Mouse (Mus musculus): Measurements from ENCODE around the gene Ssc5d. TPM values are rescaled to one million over a fixed set of nuclear protein-coding genes. Genes with fewer than 3 reads are reported as not detected.

Ssc5d gene
- polyA plus RNA-seq, 1 experiment from 2014 or later = 5.5 TPM

DNA sequence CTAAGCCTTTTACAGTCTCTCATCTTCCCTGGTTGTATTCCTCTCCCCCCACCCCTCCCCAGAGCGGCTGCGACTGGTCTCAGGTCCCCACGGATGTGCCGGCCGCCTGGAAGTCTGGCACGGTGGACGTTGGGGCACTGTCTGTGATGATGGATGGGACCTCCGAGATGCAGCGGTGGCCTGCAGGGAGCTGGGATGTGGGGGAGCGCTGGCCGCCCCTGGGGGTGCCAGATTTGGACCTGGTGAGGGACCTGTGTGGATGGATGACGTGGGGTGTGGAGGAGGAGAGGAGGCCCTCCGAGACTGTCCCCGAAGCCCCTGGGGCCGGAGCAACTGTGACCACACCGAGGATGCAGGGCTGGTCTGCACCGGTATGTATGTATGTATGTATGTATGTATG, 2.7 kb downstream of the Ssc5d start:
- no peaks in the 10 kb centered on the region for H3K36me3 ChIP-seq
- H3K9me3 ChIP-seq (replicated peaks) = no peaks in the 10 kb centered on the region
- H3K4me2 ChIP-seq (replicated peaks) = no peak overlapping the region
- H3K4me3 ChIP-seq (replicated peaks) = no peak overlapping the region
- no peak overlapping the region for H3K9ac ChIP-seq
- WGBS = 79% methylated on average over 17 of the region's 17 CpGs
- H3K27ac ChIP-seq (replicated peaks) = no peak overlapping the region
- no peak for ATAC-seq (ENCODE audit: insufficient number of reproducible peaks, low FRiP score, low TSS enrichment, low read depth)
- no peaks in the 10 kb centered on the region for H3K27me3 ChIP-seq
- H3K4me1 ChIP-seq = peaks cover 41% of the 10 kb centered on the region

DNA sequence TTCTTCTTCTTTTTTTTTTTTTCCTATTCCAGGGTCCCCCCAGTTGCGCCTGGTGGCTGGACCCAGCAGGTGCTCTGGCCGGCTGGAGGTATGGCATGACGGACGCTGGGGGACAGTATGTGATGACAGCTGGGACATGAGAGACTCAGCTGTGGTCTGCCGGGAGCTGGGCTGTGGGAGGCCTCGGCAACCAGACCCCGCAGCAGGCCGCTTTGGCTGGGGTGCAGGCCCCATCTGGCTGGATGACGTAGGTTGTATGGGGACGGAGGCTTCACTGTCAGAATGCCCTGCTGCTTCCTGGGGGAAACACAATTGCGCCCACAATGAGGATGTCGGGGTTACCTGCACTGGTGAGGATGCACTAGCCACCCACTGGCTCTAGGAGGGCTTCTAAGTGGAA, 7.5 kb downstream of the Ssc5d start:
- no peak overlapping the region for H3K4me2 ChIP-seq (replicated peaks)
- no peaks in the 10 kb centered on the region for H3K27me3 ChIP-seq
- H3K9me3 ChIP-seq (replicated peaks) = no peaks in the 10 kb centered on the region
- WGBS = 70% methylated on average over 12 of the region's 12 CpGs
- no peak overlapping the region for H3K4me3 ChIP-seq (replicated peaks)
- no peak for ATAC-seq (ENCODE audit: insufficient number of reproducible peaks, low FRiP score, low TSS enrichment, low read depth)
- no peak overlapping the region for H3K9ac ChIP-seq
- 0 out of 2 replicates have a peak, but pooled peaks cover 10% of the 10 kb centered on the region for H3K4me1 ChIP-seq
- no peaks in the 10 kb centered on the region for H3K36me3 ChIP-seq
- H3K27ac ChIP-seq (replicated peaks) = 0 out of 2 replicates have a peak overlapping the region, but pooled peaks have one; percentile 11

DNA sequence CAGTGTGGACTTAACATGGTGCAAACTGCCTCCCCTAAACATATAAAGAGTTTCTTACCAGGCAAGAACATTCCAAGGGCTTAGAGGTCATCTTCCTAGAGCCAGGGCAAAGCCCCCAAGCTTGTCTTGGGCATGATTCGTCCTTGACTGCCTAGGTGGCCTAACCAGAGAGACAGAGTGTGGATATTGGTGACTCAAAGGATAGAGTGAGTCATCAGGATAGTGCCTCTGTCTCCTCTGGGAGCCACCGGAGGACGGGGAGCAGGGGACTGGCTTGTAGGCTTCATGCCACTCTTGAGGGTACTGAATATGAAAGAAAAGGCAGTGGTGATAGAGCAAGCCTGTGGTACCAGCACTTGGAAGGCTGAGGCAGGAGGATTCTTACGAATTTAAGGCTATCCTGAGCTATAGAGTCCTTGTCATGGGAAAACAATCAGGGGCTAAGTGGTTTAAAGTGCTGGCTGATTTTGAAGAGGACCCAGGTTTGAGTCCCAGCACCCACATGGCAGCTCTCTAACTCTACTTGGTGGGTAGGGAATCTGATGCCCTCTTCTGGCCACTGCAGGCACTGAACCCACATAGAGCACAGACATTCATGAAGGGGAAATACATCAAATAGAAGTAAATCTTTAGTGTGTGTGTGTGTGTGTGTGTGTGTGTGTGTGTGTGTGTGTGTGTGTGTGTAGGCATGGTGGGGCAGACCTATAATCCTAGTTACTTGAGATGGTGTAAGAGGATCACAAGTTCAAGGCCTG, 8.8 kb downstream of the Ssc5d start:
- Histone ChIP-seq H3K4me1 (0 out of 2 replicates have a peak, but pooled peaks cover 10% of the 10 kb centered on the region), H3K4me2 (replicated peaks) (no peak overlapping the region), H3K27me3 (no peaks in the 10 kb centered on the region), H3K27ac (replicated peaks) (no peak overlapping the region), H3K9me3 (replicated peaks) (no peaks in the 10 kb centered on the region), H3K9ac (no peak overlapping the region), H3K4me3 (replicated peaks) (no peak overlapping the region), H3K36me3 (no peaks in the 10 kb centered on the region)
- ATAC-seq (ENCODE audit: insufficient number of reproducible peaks, low FRiP score, low TSS enrichment, low read depth) = no peak
- 80% methylated on average over 4 of the region's 4 CpGs for WGBS

DNA sequence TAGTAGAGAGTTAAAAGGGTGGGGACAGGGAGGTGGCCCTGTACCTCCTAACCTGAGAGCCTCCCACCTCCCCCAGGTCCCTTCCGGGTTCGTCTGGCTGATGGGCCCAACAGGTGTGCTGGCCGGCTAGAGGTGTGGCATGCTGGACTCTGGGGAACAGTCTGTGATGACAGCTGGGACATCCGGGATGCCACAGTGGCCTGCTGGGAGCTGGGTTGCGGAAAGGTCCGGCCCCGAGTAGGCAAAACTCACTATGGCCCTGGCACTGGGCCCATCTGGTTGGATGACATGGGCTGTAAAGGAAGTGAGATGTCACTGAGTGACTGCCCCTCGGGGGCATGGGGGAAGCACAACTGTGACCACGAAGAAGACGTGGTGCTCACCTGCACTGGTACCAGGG, 11.2 kb downstream of the Ssc5d start:
- Histone ChIP-seq H3K4me2 (replicated peaks) (no peak overlapping the region), H3K27me3 (no peaks in the 10 kb centered on the region), H3K27ac (replicated peaks) (no peak overlapping the region), H3K9me3 (replicated peaks) (no peaks in the 10 kb centered on the region), H3K4me1 (0 out of 2 replicates have a peak, but pooled peaks cover 10% of the 10 kb centered on the region), H3K36me3 (no peaks in the 10 kb centered on the region), H3K9ac (no peak overlapping the region), H3K4me3 (replicated peaks) (no peak overlapping the region)
- WGBS = 65% methylated on average over 10 of the region's 10 CpGs
- ATAC-seq (ENCODE audit: insufficient number of reproducible peaks, low FRiP score, low TSS enrichment, low read depth) = no peak

DNA sequence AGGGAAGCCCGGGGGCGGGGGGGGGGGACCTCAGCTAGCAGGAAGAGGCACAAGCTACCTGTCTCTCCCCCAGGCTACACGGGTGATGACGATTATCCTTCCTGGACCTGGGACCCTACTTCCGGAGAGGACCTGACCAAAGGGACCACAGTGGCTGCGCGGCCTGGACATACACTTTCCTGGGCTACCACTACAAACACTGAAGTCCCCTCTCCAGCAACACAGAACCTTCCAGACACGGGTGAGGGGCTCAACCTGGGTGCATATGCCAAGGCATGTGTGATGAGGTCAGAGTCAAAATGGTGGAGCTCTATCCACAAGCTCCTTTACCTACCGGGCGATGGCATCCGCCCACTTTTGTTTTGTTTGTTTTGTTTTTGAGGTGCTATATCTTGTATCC, 11.8 kb downstream of the Ssc5d start:
- no peak for ATAC-seq (ENCODE audit: insufficient number of reproducible peaks, low FRiP score, low TSS enrichment, low read depth)
- H3K27me3 ChIP-seq = no peaks in the 10 kb centered on the region
- H3K4me3 ChIP-seq (replicated peaks) = no peak overlapping the region
- H3K9ac ChIP-seq = no peak overlapping the region
- H3K9me3 ChIP-seq (replicated peaks) = no peaks in the 10 kb centered on the region
- H3K36me3 ChIP-seq = no peaks in the 10 kb centered on the region
- no peak overlapping the region for H3K4me2 ChIP-seq (replicated peaks)
- H3K27ac ChIP-seq (replicated peaks) = no peak overlapping the region
- 67% methylated on average over 11 of the region's 11 CpGs for WGBS
- 0 out of 2 replicates have a peak, but pooled peaks cover 10% of the 10 kb centered on the region for H3K4me1 ChIP-seq

DNA sequence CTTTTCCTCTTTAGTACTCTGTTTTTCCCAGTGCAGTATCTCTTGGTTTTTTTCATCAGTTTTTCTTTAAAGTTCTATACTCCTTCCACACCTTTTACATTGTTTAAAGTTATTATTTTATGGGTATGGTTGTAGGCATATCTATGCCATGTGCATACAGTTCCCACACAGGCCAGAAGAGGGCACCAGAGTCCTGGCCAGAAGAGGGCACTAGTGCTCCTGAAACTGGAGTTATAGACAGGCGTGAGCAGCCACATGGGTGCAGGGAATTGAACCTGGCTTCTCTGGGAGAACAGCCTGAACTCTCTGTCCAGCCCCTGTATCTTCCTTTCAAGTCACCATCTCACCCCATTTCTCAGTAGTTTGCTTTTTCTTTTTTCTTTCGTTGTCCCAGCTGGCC, 12.9 kb downstream of the Ssc5d start:
- H3K4me3 ChIP-seq (replicated peaks) = no peak overlapping the region
- no peak for ATAC-seq (ENCODE audit: insufficient number of reproducible peaks, low FRiP score, low TSS enrichment, low read depth)
- no peaks in the 10 kb centered on the region for H3K36me3 ChIP-seq
- no peak overlapping the region for H3K9ac ChIP-seq
- no peak overlapping the region for H3K4me2 ChIP-seq (replicated peaks)
- no peaks in the 10 kb centered on the region for H3K27me3 ChIP-seq
- H3K4me1 ChIP-seq = 0 out of 2 replicates have a peak, but pooled peaks cover 2% of the 10 kb centered on the region
- WGBS = 37% methylated on average over 2 of the region's 2 CpGs
- H3K9me3 ChIP-seq (replicated peaks) = no peaks in the 10 kb centered on the region
- no peak overlapping the region for H3K27ac ChIP-seq (replicated peaks)

DNA sequence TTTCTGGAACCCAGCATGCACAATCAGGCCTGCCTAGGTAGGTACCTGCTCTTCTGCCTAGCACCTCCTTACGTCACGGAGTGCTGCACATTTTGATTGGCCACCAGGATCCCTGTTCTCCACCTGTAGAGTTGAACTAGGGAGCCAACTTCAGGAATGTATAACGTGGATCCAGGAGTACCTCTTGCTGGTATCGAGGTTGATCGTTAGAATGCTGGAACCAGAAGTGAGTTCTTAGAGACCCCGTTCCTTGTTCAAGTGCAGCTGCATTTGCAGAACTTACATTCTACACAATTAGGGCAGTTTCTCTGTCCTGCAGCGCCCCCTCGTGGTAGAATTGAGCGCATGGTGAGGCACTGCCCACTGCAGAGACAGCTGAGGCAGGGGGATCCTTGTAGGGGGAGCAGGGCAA, 14.5 kb downstream of the Ssc5d start:
- Histone ChIP-seq H3K27me3 (no peaks in the 10 kb centered on the region), H3K4me1 (0 out of 2 replicates have a peak, but pooled peaks cover 5% of the 10 kb centered on the region), H3K4me2 (replicated peaks) (no peak overlapping the region), H3K9ac (no peak overlapping the region), H3K4me3 (replicated peaks) (no peak overlapping the region), H3K36me3 (no peaks in the 10 kb centered on the region), H3K9me3 (replicated peaks) (no peaks in the 10 kb centered on the region), H3K27ac (replicated peaks) (no peak overlapping the region)
- no peak for ATAC-seq (ENCODE audit: insufficient number of reproducible peaks, low FRiP score, low TSS enrichment, low read depth)
- WGBS = 13% methylated on average over 9 of the region's 9 CpGs

DNA sequence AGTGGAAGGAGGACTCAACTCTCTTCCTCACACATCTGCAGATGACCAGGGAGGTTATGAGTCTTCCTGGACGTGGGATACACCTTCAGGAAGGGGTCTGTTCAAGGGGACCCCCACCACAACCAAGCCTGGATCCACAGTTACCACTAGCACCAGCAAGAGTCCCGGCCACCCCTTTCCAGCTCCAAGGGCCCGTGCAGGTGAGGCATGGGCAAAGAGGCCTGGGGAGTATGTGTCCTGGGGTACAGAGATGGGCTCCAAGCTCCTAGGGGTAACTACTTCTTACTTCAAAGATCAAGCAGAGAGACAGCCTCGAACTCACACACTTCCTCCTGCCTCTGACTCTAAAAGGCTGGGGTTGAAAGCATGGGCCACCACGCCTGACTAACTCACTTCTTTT, 17.1 kb downstream of the Ssc5d start:
- no peak overlapping the region for H3K27ac ChIP-seq (replicated peaks)
- no peak for ATAC-seq (ENCODE audit: insufficient number of reproducible peaks, low FRiP score, low TSS enrichment, low read depth)
- H3K27me3 ChIP-seq = no peaks in the 10 kb centered on the region
- 47% methylated on average over 5 of the region's 5 CpGs for WGBS
- H3K9me3 ChIP-seq (replicated peaks) = no peaks in the 10 kb centered on the region
- no peak overlapping the region for H3K4me3 ChIP-seq (replicated peaks)
- no peak overlapping the region for H3K4me2 ChIP-seq (replicated peaks)
- no peaks in the 10 kb centered on the region for H3K36me3 ChIP-seq
- H3K9ac ChIP-seq = no peak overlapping the region
- H3K4me1 ChIP-seq = 0 out of 2 replicates have a peak, but pooled peaks cover 5% of the 10 kb centered on the region

DNA sequence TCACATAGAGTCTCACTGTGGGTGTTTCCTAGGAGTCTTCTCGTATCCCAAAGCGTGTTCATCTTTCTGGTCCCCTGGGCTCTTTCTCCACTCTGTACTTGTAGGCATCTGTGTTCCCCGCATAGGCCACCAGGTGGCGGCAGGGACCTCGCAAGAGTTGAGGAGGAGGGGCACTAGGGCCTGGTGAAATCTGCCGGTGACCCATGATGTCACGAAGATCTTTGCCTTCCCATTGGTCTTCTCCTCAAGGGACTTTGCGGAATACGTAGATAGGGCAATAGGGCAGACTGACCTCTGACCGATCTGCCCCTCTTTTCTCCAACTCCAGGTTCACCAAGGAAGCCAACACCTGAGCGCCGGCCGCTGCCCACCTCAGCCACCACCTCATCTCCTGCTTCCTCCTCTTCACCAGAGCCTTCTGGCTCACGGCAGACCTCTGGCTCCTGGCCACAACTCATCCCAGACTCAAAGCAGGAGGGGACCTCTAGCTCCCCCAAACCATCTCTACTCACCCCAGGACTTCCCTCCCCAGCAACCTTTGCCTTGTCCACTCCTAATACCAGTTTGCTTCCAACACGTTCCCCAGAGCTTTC, 17.7 kb downstream of the Ssc5d start:
- H3K9me3 ChIP-seq (replicated peaks) = no peaks in the 10 kb centered on the region
- 0 out of 2 replicates have a peak, but pooled peaks cover 5% of the 10 kb centered on the region for H3K4me1 ChIP-seq
- ATAC-seq (ENCODE audit: insufficient number of reproducible peaks, low FRiP score, low TSS enrichment, low read depth) = peak; percentile 80
- no peak overlapping the region; the same call in 1 of the 2 replicates for H3K9ac ChIP-seq
- no peaks in the 10 kb centered on the region for H3K36me3 ChIP-seq
- no peak overlapping the region for H3K27ac ChIP-seq (replicated peaks)
- peak overlapping the region; percentile 33 for H3K4me3 ChIP-seq (replicated peaks)
- 18% methylated on average over 15 of the region's 15 CpGs for WGBS
- peak overlapping the region; percentile 58 for H3K4me2 ChIP-seq (replicated peaks)
- H3K27me3 ChIP-seq = no peaks in the 10 kb centered on the region

DNA sequence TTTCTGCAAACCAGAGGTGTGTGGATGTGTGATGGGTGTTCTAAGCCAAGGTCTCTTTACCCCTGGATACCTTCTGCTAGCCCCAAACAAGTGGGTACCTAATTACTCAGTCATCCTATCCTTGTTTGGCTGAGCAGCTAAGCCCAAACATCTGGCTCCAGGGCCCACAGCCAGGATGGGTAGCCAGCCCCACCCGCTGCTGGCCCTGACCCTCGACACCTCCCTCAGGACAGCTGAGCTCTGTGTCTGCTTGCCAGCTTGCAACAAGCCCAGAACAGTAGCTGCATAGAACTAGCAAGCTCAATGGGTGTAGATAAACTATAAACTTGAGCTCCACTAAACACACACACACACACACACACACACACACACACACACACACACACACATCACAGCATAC, 22.3 kb downstream of the Ssc5d start:
- H3K9ac ChIP-seq = no peak overlapping the region
- H3K27ac ChIP-seq (replicated peaks) = no peak overlapping the region
- H3K9me3 ChIP-seq (replicated peaks) = no peaks in the 10 kb centered on the region
- no peaks in the 10 kb centered on the region for H3K36me3 ChIP-seq
- ATAC-seq (ENCODE audit: insufficient number of reproducible peaks, low FRiP score, low TSS enrichment, low read depth) = no peak
- no peak overlapping the region for H3K4me2 ChIP-seq (replicated peaks)
- 0 out of 2 replicates have a peak, but pooled peaks cover 5% of the 10 kb centered on the region for H3K4me1 ChIP-seq
- H3K27me3 ChIP-seq = no peaks in the 10 kb centered on the region
- H3K4me3 ChIP-seq (replicated peaks) = no peak overlapping the region
- WGBS = 24% methylated on average over 2 of the region's 2 CpGs

DNA sequence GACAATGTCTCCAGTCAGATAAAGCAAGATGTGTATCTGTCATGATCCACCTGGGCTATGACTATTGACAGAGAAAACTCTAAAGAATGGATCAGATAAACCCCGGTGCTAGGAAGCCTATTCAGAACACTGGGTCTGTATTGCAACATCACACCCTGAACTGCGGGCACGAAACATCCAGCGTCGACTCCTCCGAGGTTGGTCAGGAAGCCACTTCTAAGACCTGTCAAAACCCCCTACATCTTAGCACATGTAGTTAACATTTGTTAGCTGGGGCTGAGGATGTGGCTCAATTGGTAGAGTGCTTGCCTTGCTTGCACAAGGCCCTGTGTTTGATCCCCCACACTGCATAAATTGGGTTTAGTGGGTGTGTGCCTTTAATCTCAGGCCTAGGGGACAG, 22.8 kb downstream of the Ssc5d start:
- WGBS = 67% methylated on average over 6 of the region's 6 CpGs
- no peaks in the 10 kb centered on the region for H3K9me3 ChIP-seq (replicated peaks)
- no peaks in the 10 kb centered on the region for H3K36me3 ChIP-seq
- H3K9ac ChIP-seq = no peak overlapping the region
- ATAC-seq (ENCODE audit: insufficient number of reproducible peaks, low FRiP score, low TSS enrichment, low read depth) = no peak
- 0 out of 2 replicates have a peak, but pooled peaks cover 3% of the 10 kb centered on the region for H3K4me1 ChIP-seq
- H3K4me2 ChIP-seq (replicated peaks) = no peak overlapping the region
- H3K27me3 ChIP-seq = no peaks in the 10 kb centered on the region
- no peak overlapping the region for H3K27ac ChIP-seq (replicated peaks)
- no peak overlapping the region for H3K4me3 ChIP-seq (replicated peaks)
